Mouse (Mus musculus) gastrocnemius, postnatal 4 days (tissue): Measurements from ENCODE around the gene Uroc1. TPM values are rescaled to one million over a fixed set of nuclear protein-coding genes. Genes with fewer than 3 reads are reported as not detected.

Experiments
- DNase-seq, 2 experiments: peaks; one replicate each; pipeline ENCODE4 v3.0.0; 2021 to 2022; ENCODE audit warnings: low spot score in 2 of 2, mixed read lengths in 2 of 2
- long read RNA-seq, 2 experiments: library from polyadenylated mRNA; stranded (forward); transcript quantifications; one replicate each; pipeline ENCODE4 v2.0.0; 2021
- total RNA-seq, 2 experiments: library from RNA; stranded (reverse); gene quantifications; 2 replicates each; pipeline ENCODE4 v1.2.3; 2021

Uroc1 gene
- total RNA-seq = under 1 TPM; 0.07 to 0.57 TPM
- long read RNA-seq, experiment 1 = 0 reads
- long read RNA-seq, experiment 2 = 0 reads

- DNase-seq = no peak
Measured at GRCm38 (mm10) chr6:90332561-90333425, at the start of gene Uroc1. Gene Uroc1, plus strand, starts transcription at chr6:90333284.

- DNase-seq = no peak
Measured at GRCm38 (mm10) chr6:90288265-90288664, 44.8 kb upstream of the Uroc1 start.

- DNase-seq = no peak
Measured at GRCm38 (mm10) chr6:90300919-90301318, 32.2 kb upstream of the Uroc1 start, which contains the start of gene BC048671. Gene BC048671, plus strand, starts transcription at chr6:90301219.

- no peak for DNase-seq
Measured at GRCm38 (mm10) chr6:90306315-90306975, 26.6 kb upstream of the Uroc1 start.

DNA sequence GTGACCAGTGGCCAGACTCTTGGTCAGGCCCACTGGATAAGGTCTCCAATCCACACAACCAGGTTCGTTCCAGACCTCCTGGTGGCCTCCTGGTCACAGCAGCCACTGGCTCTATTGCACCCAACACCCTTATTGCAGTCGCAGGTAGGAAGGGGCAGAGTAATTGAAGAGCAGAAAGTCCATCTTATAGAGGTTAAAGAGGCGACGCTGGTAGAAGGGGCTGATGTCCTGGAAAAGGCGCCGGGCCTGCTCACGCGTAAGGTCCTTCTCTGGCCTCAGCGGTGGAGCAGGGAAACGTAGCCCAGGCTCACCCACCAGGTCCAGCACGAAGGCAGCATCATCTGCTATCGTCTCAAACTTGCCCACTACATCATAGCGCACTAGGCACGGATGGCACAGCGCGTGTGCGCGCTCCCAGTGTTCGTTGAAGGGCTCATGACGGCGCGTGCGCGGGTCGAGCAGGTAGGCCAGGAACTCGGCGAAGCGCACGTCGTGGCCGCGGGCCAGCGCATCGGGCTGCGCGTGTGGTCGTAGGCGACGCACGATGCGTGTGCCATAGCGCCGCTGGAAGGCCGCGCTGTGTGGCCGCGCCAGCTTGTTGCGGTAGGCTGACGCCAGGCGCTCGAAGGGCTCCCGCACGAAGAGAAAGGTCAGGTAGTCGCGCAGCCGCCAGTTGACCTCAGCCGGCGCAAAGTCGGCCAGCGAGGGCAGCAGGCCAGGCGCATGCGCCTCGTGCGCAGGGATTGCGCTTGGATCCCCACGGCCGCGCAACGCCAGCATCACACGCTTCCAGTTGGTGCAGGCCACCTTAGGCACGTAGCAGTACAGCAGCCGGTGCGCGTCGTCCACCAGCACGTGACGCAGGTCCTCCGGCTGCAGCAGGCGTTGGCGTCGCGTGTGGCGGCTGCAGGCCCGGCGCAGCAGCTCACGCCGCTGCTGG lies 24.0 kb upstream of the Uroc1 start:
- no peak for DNase-seq

GRCm38 (mm10) chr6:90315961-90316360 lies 17.1 kb upstream of the Uroc1 start:
- DNase-seq = no peak

- DNase-seq = no peak
Measured at GRCm38 (mm10) chr6:90317510-90318258, 15.4 kb upstream of the Uroc1 start.

DNA sequence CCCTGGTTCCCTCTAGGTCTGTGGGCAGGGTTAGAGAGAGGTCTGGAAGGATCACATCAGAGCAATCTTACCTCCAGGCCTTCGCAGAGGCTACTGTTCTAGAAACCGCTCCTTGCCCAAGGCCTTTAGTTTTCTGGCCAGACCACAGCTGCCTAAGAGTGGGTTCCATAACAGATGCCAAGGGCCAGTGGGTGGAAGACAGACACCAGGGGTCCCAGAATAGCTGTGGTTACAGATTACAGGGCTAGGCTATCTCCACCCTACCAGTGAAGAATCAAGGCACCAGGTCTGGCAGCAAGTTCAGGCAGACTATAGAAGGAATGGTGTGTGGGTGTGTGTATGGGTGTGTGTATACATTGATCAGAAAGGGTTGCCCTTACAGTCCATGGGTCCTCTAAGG lies 14.1 kb upstream of the Uroc1 start:
- DNase-seq = no peak

DNA sequence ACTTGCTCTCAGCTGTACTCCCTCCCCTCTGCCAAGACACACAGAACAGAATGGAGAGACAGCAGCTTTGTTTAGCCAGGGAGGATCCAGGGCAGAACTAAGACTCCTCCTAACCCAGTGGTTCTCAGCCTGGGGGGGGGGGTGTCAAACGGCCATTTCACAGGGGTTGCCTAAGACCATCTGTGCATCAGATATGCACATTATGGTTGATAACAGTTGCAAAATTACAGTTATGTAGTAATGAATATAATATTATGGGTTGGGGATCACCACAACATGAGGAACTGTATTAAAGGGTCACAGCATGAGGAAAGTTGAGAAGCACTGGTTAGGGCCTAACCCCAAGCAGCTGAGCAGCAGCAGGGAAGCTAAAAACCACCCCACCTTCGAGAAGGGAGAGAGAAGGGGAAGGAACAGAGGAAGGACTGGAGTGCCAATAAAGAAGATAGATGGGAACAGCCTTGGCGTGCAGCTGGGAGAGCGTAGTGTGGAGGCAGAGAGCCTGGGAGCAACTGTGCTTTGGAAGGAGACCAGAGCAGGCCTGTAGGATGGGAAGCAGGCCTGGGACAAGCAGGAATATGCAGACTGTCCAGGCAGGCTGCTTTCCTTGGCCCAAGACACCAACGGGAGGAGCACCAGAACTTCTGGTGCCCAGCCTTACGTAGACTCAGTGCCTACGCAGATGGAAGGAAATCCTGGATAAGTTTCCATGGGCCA lies 13.5 kb upstream of the Uroc1 start:
- DNase-seq = peak in 1 of 2 experiments; percentile 31

- no peak for DNase-seq
Measured at GRCm38 (mm10) chr6:90320429-90320828, 12.7 kb upstream of the Uroc1 start.

- DNase-seq = no peak
Measured at GRCm38 (mm10) chr6:90321811-90322210, 11.3 kb upstream of the Uroc1 start.

DNA sequence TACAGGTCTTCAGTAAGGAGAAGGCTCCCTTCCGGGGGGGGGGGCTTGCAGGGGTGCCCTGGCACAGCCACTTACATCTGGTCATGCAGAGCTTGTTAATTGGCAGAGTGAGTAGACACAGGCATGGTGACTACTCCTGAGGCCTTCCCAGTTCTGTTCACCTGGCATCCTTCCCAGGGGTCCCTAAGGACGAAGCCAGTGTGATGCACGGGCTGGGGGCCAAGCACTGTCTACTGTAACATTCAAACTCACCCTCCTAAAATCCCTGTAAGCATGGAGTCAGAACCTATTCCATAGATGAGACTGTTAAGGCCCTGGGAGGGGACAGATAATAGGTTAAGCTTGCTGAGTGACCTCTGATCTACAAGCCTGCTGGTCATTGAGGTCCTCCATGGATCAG lies 9.1 kb upstream of the Uroc1 start:
- DNase-seq = peak in 1 of 2 experiments; percentile 44

GRCm38 (mm10) chr6:90324463-90324862 lies 8.6 kb upstream of the Uroc1 start:
- DNase-seq = no peak

DNA sequence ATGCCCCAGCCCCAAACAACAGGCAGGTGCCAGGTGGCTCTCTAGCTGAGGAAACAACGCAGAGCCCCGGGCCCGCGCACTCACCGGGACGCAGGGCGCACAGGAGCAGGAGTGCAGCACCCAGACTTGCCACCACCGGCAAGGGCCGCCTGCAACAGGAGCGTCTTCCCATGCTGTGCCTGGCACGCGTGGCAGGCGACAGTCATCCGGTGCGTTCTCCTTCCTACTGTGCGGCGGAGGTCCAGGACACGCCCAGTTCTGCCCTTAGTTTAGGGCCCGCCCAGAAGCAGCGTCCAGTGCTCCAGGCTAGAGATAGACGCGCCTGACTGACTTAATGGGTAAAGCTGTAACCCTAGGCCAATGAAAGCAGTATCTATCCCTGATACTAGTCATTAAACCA lies 8.1 kb upstream of the Uroc1 start, which contains the start of gene Chst13:
Chst13 (minus strand) TSS at position 195 of the 400 bp plus-strand sequence.
- DNase-seq = peak in 1 of 2 experiments; percentile 22

DNA sequence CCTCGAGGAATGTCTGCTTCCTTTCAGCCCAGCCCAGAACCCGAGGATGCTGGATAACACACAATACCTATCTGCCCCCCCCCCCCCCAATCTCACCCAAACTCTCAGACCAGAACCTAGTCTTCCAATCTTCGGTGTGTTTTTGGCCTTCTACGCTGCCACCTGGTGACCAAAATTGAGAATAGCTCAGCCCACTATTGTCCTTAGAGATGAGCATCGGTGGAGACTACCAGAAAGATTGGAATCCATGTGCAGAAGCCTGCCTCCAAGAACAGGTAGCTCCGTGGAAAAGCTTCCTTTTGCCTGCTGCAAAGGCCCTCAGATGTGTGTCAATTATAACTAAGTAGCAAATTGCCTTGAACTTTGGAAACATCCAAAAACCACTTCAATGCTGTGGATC lies 5.4 kb upstream of the Uroc1 start:
- DNase-seq = no peak

DNA sequence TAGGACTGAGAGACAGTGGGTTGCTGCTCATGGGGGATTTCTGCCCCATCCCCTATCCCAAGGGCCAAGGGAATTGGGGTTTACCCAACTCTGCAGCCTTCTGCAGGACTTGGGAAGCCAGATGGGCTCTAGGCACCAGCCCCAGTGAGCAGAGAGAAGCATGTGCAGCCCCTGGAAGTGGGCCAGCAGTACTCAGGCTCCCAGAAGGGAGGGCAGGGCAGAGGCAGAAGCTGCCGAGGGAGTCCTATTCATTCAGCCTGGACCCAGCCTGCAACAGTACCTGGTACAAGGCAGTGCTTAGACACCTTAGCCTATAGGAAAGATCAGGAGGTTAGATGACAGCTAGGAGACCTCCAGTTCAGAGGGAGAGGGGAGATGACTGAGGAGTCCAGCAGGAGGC lies 3.1 kb upstream of the Uroc1 start:
- peak in 1 of 2 experiments; percentile 56 for DNase-seq

DNA sequence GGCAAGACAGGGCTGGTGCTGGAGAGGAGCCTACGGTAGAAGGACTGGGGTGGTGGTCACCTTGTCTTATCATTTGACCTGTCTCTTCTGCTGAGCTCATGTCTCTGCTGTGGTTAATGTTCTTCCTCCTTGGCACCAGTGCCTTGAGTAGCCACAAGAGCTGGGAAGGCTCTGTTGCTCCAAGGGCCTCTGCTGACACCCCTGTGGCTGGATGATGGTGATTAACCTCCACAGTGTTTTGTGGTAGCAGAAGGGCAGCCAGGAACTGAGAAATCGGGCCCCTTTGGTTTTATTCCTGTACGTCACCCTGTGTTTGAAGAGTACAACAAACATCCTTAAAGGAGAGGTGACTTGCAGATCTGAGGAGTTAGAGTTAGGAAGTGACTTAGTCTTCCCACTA lies 1.2 kb downstream of the Uroc1 start:
- no peak for DNase-seq

DNA sequence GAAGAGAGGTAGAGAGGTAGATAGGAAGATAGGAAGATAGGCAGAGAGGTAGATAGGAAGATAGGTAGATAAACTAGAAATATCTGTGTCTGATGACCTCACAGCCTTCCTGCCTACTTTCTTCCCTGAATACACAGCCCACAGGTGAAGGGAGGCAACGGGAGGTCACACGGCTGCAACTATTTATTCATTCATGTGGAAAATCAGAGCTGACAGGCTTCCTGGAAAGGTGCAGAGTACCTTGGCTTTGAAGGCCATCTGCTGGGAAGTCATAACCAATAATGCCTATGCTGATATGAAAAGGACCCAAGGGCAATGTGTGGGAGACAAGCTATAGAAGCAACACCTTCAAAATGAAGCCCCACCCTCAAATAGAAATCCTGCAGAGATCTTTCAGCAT lies 9.3 kb downstream of the Uroc1 start:
- no peak for DNase-seq

GRCm38 (mm10) chr6:90347183-90347582 lies 14.1 kb downstream of the Uroc1 start:
- DNase-seq = no peak

DNA sequence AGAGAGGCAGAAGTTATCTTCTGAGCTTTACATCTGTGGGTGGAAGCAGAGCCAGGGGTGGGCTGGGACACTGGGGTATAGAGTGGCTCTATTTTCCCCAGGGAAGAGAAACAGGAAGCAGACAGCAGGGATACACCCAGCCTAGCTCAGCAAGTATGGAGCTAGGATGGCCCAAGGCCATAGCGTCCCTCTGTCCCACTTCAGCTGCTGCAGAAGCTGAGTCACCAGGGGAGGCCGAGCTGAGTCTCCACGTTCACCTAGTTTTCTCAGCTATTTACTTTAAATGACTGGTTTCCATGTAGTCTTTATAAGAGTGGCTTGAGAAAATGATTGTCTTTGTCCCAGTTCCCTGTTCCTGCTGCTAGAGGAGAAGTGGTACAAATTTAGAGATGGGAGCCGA lies 15.4 kb downstream of the Uroc1 start:
- DNase-seq = no peak
